Comparison of ENCODE assay signal across 16 mouse cellular contexts in the genomic region with DNA sequence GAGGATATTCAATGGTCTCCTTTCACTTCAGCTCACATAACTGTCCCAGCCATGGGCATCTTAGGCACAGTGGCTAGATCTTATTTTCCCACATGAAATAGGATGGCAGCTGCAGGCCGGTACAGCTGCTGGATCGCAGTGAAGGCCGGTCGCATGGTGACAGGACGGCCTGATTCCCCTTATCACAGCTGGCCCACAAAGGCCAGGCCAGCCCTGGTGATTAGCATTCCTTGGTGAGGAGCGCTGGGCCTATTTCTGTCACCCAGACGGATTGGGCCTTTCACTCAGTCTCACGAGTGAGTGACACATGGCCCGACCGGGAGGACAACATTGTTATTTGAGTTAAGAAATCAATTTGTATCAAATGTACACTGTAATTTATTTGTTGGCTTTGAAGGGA.
A peak's percentile ranks its signal among the peaks of the same experiment; 100 is the strongest.
DNase-seq lines count a peak whose midpoint lies in the region; ATAC-seq lines count a peak whose summit lies in the region.
"Had no signal": no experiment of that assay in that cellular context is flagged by ENCODE, and none has a peak within 500 bp of the region (broad histone marks: within the 10 kb centered on the region; RNA-seq: fewer than 3 reads in every experiment).

No protein-coding gene starts in this region.

- H3K27me3 ChIP-seq in hindbrain, embryonic 10.5 days (ENCODE audit: insufficient read depth, poor library complexity, severe bottlenecking): no peaks in the 10 kb centered on the region
- H3K27me3 ChIP-seq in hindbrain, embryonic 14.5 days (ENCODE audit: control insufficient read depth, insufficient read depth, low read length): no peaks in the 10 kb centered on the region
- no peaks in the 10 kb centered on the region for H3K27me3 ChIP-seq in heart, embryonic 10.5 days (ENCODE audit: insufficient read depth, poor library complexity, severe bottlenecking)
- H3K27me3 ChIP-seq in midbrain, embryonic 14.5 days (ENCODE audit: control insufficient read depth, insufficient read depth, low read length): no peaks in the 10 kb centered on the region
- H3K27me3 ChIP-seq in kidney, embryonic 15.5 days: no peaks in the 10 kb centered on the region
- H3K27me3 ChIP-seq: stomach, embryonic 15.5 days had no signal

- no peak overlapping the region; the same call in 1 of the 2 replicates for H3K27ac ChIP-seq in hindbrain, embryonic 10.5 days
- H3K27ac ChIP-seq in hindbrain, embryonic 14.5 days: no peak overlapping the region
- H3K27ac ChIP-seq in heart, embryonic 10.5 days: peak overlapping the region; percentile 5; the same call in 1 of the 2 replicates
- no peak overlapping the region for H3K27ac ChIP-seq in midbrain, embryonic 14.5 days (replicated peaks; ENCODE audit: low read depth, low read length)
- no peak overlapping the region for H3K27ac ChIP-seq in kidney, embryonic 15.5 days
- H3K27ac ChIP-seq: gastrocnemius, adult 2 months; stomach, embryonic 15.5 days had no signal

- no peaks in the 10 kb centered on the region for H3K36me3 ChIP-seq in hindbrain, embryonic 10.5 days
- H3K36me3 ChIP-seq in hindbrain, embryonic 14.5 days (replicated peaks; ENCODE audit: control insufficient read depth, insufficient read depth): no peaks in the 10 kb centered on the region
- H3K36me3 ChIP-seq in heart, embryonic 10.5 days: no peaks in the 10 kb centered on the region
- H3K36me3 ChIP-seq in midbrain, embryonic 14.5 days (ENCODE audit: control insufficient read depth, insufficient read depth, low read length): no peaks in the 10 kb centered on the region
- H3K36me3 ChIP-seq in kidney, embryonic 15.5 days: no peaks in the 10 kb centered on the region
- H3K36me3 ChIP-seq: stomach, embryonic 15.5 days had no signal

- H3K4me2 ChIP-seq in hindbrain, embryonic 14.5 days (replicated peaks): no peak overlapping the region
- H3K4me2 ChIP-seq in midbrain, embryonic 14.5 days (ENCODE audit: low read length): no peak overlapping the region
- no peak overlapping the region for H3K4me2 ChIP-seq in kidney, embryonic 15.5 days
- H3K4me2 ChIP-seq: stomach, embryonic 15.5 days had no signal

- no peak for ATAC-seq in hindbrain, embryonic 14.5 days (ENCODE audit: low FRiP score)
- no peak for ATAC-seq in midbrain, embryonic 14.5 days (ENCODE audit: low FRiP score, low TSS enrichment)
- no peak for ATAC-seq in kidney, embryonic 15.5 days (replicated peaks; ENCODE audit: low FRiP score)
- ATAC-seq: intestine, embryonic 16.5 days had no signal

- no peak overlapping the region; the same call in 1 of the 2 replicates for H3K9ac ChIP-seq in hindbrain, embryonic 14.5 days
- no peak overlapping the region for H3K9ac ChIP-seq in midbrain, embryonic 14.5 days (replicated peaks; ENCODE audit: low read length)
- no peak overlapping the region for H3K9ac ChIP-seq in kidney, embryonic 15.5 days
- H3K9ac ChIP-seq: stomach, embryonic 15.5 days had no signal

- peak; percentile 20 for DNase-seq in hindbrain, embryonic 10.5 days (ENCODE audit: low spot score)
- DNase-seq in hindbrain, embryonic 14.5 days (ENCODE audit: low spot score): no peak
- peak; percentile 85 for DNase-seq in heart, embryonic 10.5 days (ENCODE audit: low spot score)
- DNase-seq in heart, postnatal 10 days: peak; percentile 60 to 71
- DNase-seq in midbrain, embryonic 14.5 days: peak; percentile 25
- DNase-seq in layer of hippocampus, postnatal 36 days: no peak
- DNase-seq: adrenal gland, postnatal 10 days; cerebellum, postnatal 36 days; gastrocnemius, adult 2 months; kidney, postnatal 4 days; lung, adult 18-20 months; right cerebral cortex, postnatal 4 days had no signal

- no peak overlapping the region for H3K4me3 ChIP-seq in hindbrain, embryonic 10.5 days
- no peak overlapping the region for H3K4me3 ChIP-seq in hindbrain, embryonic 14.5 days (replicated peaks; ENCODE audit: low read length)
- H3K4me3 ChIP-seq in heart, embryonic 10.5 days: no peak overlapping the region
- H3K4me3 ChIP-seq in midbrain, embryonic 14.5 days (replicated peaks; ENCODE audit: low read depth, low read length): no peak overlapping the region
- no peak overlapping the region for H3K4me3 ChIP-seq in kidney, embryonic 15.5 days (replicated peaks)
- H3K4me3 ChIP-seq: erythroblast, embryonic 14.5 days; gastrocnemius, adult 2 months; stomach, embryonic 15.5 days had no signal

- H3K9me3 ChIP-seq in hindbrain, embryonic 10.5 days: no peaks in the 10 kb centered on the region
- H3K9me3 ChIP-seq in hindbrain, embryonic 14.5 days (ENCODE audit: control insufficient read depth, low read length): no peaks in the 10 kb centered on the region
- H3K9me3 ChIP-seq in heart, embryonic 10.5 days: no peaks in the 10 kb centered on the region; the same call in 1 of the 2 replicates
- H3K9me3 ChIP-seq in midbrain, embryonic 14.5 days (ENCODE audit: control insufficient read depth, low read length): no peaks in the 10 kb centered on the region
- H3K9me3 ChIP-seq in kidney, embryonic 15.5 days (replicated peaks): no peaks in the 10 kb centered on the region
- H3K9me3 ChIP-seq: stomach, embryonic 15.5 days had no signal

- 44% methylated on average over 10 of the region's 10 CpGs for WGBS in hindbrain, embryonic 10.5 days
- 28% methylated on average over 10 of the region's 10 CpGs for WGBS in hindbrain, embryonic 14.5 days
- WGBS in heart, embryonic 10.5 days: 4% methylated on average over 10 of the region's 10 CpGs
- 29% methylated on average over 10 of the region's 10 CpGs for WGBS in midbrain, embryonic 14.5 days
- 50% methylated on average over 10 of the region's 10 CpGs for WGBS in kidney, embryonic 15.5 days

- intact Hi-C loops in heart, postnatal 10 days (cut with DNase I): no loop called here

- peaks cover 15% of the 10 kb centered on the region for H3K4me1 ChIP-seq in hindbrain, embryonic 10.5 days (replicated peaks)
- H3K4me1 ChIP-seq in hindbrain, embryonic 14.5 days (replicated peaks; ENCODE audit: control insufficient read depth, insufficient read depth, low read length): peaks cover 9% of the 10 kb centered on the region; the same call in 1 of the 2 replicates
- peaks cover 18% of the 10 kb centered on the region for H3K4me1 ChIP-seq in heart, embryonic 10.5 days
- peaks cover 5% of the 10 kb centered on the region; the same call in 1 of the 2 replicates for H3K4me1 ChIP-seq in midbrain, embryonic 14.5 days (ENCODE audit: control insufficient read depth, insufficient read depth, low read length)
- H3K4me1 ChIP-seq in kidney, embryonic 15.5 days: no peaks in the 10 kb centered on the region
- H3K4me1 ChIP-seq: stomach, embryonic 15.5 days had no signal

Comparison
In these comparisons a context has a peak if more than half of its experiments do, and no peak if none do; other contexts are left out.
1. DNase-seq: peak in hindbrain, embryonic 10.5 days (single experiment), heart, embryonic 10.5 days (single experiment), heart, postnatal 10 days (2 of 2) and midbrain, embryonic 14.5 days (single experiment); none in hindbrain, embryonic 14.5 days (single experiment) and layer of hippocampus, postnatal 36 days (0 of 2).